Mouse (Mus musculus) liver, embryonic 14.5 days (tissue): ENCODE measurements at regions not wholly inside any gene's neighbourhood (a gene's known extent, or its start where the extent isn't known, plus 50 kb on each side); places are given as distances from the start of the nearest gene placed in this dataset.

Experiments
- CTCF ChIP-seq: IDR thresholded peaks from 2 replicates; pipeline ENCODE4 v1.5.1; 2016; ENCODE audit warnings: antibody characterized with exemption, low read depth, control low read depth
- EP300 ChIP-seq: IDR thresholded peaks from 2 replicates; pipeline ENCODE4 v1.6.1; 2016; ENCODE audit warnings: antibody characterized with exemption, low read depth

- TF ChIP-seq CTCF (no peak), EP300 (no peak)
Measured at GRCm38 (mm10) chr2:64451614-64452317, 353.9 kb upstream of the Fign start.
